Mouse (Mus musculus) kidney, adult 2 months (tissue): ENCODE data around the gene Babam1.
"Not testable (repeated sequence)": the region's sequence is repeated elsewhere in the genome, so short reads cannot be mapped to it uniquely, and the experiment has no call there.

Source experiments
- CTCF ChIP-seq: fragments of 200-500 bp; conservative IDR thresholded peaks from 2 replicates; pipeline ENCODE4 v1.5.1; 2011; ENCODE audit warnings: low read depth, mild to moderate bottlenecking, control low read depth, low read length, moderate library complexity, mixed read lengths; ENCODE audit not compliant: insufficient read depth, insufficient read length
- POLR2A ChIP-seq: fragments of 200-500 bp; IDR thresholded peaks from one replicate; pipeline ENCODE4 v1.6.1; 2011; ENCODE audit warnings: low read depth, low read length, control low read depth

GRCm38 (mm10) chr8:71432935-71433334 is 36.3 kb downstream of the Babam1 start:
- not testable (repeated sequence) for TF ChIP-seq CTCF, POLR2A
